Mouse (Mus musculus): ENCODE results near the gene Dnaic1. TPM values are rescaled to one million over a fixed set of nuclear protein-coding genes. Genes with fewer than 3 reads are reported as not detected.

The Dnaic1 gene
- polyA plus RNA-seq, 1 experiment from 2014 or later, result 3.1 TPM

GRCm38 (mm10) chr4:41633001-41633400 is 63.4 kb downstream of the Dnaic1 start:
- H3K4me2 ChIP-seq, result no peak overlapping the region
- H3K4me1 ChIP-seq (ENCODE audit: insufficient read depth), result peaks cover 38% of the 10 kb centered on the region
- ATAC-seq (ENCODE audit: insufficient read depth) (no peak), DNase-seq (peak; percentile 28)
- TF ChIP-seq CTCF (IDR thresholded peaks at IDR 0.05; ENCODE audit: low read depth), result no peak
- H3K27ac ChIP-seq (ENCODE audit: low read depth), result no peak overlapping the region
- no peak overlapping the region for H3K4me3 ChIP-seq (ENCODE audit: low read depth, low read length)
- no peaks in the 10 kb centered on the region for H3K27me3 ChIP-seq (ENCODE audit: insufficient read depth, low read length)
- no peaks in the 10 kb centered on the region for H3K9me3 ChIP-seq (ENCODE audit: low read depth, low read length)
- no peaks in the 10 kb centered on the region for H3K36me3 ChIP-seq (ENCODE audit: insufficient read depth)
- 62% methylated on average over 9 of the region's 9 CpGs for WGBS
- H3K9ac ChIP-seq, result no peak overlapping the region

DNA sequence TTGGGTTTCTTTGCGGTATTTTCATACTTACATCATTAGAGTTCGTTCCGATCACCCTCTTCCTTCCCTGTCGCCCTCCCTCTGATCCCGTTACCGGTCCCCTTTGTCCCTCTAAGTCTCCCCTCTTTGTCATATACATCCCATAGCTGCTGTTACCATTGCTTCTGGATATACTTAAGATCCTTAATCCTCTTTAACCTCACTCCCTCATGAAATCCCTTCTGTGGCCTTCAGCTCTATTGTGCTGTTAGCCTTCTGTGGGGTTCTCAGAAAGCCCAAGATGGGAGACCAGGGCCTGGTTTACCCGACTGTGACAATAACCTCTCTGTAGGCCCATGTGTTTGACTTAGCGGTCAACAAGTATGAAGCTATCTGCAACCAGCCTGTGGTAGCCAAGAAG is 65.1 kb downstream of the Dnaic1 start:
- no peak for TF ChIP-seq CTCF (IDR thresholded peaks at IDR 0.05; ENCODE audit: low read depth)
- no peak overlapping the region for H3K27ac ChIP-seq (ENCODE audit: low read depth)
- no peaks in the 10 kb centered on the region; the same call in 1 of the 2 replicates for H3K27me3 ChIP-seq (ENCODE audit: insufficient read depth, low read length)
- ATAC-seq (ENCODE audit: insufficient read depth) (no peak), DNase-seq (no peak)
- H3K4me1 ChIP-seq (ENCODE audit: insufficient read depth), result peaks cover 29% of the 10 kb centered on the region
- WGBS, result 87% methylated on average over 8 of the region's 8 CpGs
- no peaks in the 10 kb centered on the region for H3K36me3 ChIP-seq (ENCODE audit: insufficient read depth)
- H3K4me3 ChIP-seq (ENCODE audit: low read depth, low read length), result no peak overlapping the region
- H3K9me3 ChIP-seq (ENCODE audit: low read depth, low read length), result no peaks in the 10 kb centered on the region
- H3K9ac ChIP-seq, result no peak overlapping the region
- H3K4me2 ChIP-seq, result no peak overlapping the region

DNA sequence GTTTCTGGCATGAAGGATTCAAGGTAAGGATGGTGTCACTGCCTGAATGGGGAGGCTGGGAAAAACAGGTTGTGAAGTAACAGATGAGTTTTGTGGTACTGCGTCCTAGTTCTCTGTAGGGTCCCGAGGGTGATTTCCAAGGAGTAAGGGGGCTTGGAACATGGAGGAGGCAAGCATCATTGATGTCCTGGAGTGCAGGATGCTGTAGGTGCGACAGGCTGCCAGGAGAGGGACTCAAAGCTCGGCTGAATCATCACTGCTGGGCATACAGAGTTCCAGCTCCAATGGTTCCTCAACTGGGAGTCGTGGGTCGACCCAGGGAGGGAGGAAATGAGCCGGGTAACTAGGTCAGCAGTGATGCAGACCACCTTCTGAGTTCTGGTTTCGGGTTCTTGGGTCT is 65.6 kb downstream of the Dnaic1 start:
- H3K27ac ChIP-seq (ENCODE audit: low read depth), result no peak overlapping the region
- no peaks in the 10 kb centered on the region; the same call in 1 of the 2 replicates for H3K27me3 ChIP-seq (ENCODE audit: insufficient read depth, low read length)
- no peak overlapping the region for H3K4me2 ChIP-seq
- H3K4me1 ChIP-seq (ENCODE audit: insufficient read depth), result peaks cover 28% of the 10 kb centered on the region
- TF ChIP-seq CTCF (IDR thresholded peaks at IDR 0.05; ENCODE audit: low read depth), result peak; percentile 25
- no peaks in the 10 kb centered on the region for H3K36me3 ChIP-seq (ENCODE audit: insufficient read depth)
- DNase-seq (no peak), ATAC-seq (ENCODE audit: insufficient read depth) (no peak)
- H3K9ac ChIP-seq, result no peak overlapping the region
- H3K9me3 ChIP-seq (ENCODE audit: low read depth, low read length), result no peaks in the 10 kb centered on the region
- H3K4me3 ChIP-seq (ENCODE audit: low read depth, low read length), result no peak overlapping the region
- WGBS, result 59% methylated on average over 8 of the region's 8 CpGs

- no peak for DNase-seq
- Histone ChIP-seq H3K4me1 (ENCODE audit: insufficient read depth) (peaks cover 23% of the 10 kb centered on the region), H3K27ac (ENCODE audit: low read depth) (peak overlapping the region; percentile 42; the same call in 1 of the 2 replicates)
Observed at GRCm38 (mm10) chr4:41635906-41636305, 66.3 kb downstream of the Dnaic1 start.

DNA sequence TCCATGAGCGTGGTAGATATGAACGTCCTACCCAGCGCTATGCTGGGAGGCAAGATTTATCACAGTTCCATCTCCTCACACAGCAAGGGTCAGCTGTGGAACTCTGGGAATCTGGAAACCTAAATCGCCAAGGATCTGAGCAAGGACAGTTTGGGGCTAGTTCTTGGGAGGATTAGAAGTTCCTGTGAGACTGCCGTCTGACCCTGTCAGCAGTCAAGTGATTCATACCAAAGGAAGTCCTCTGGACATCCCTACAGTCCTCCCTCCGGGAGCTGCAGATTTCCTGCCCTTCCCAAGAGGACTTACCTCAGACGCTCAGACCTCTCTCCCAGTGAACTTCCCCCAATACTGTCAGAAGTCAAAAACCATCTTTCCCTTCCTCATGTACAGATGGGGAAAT is 66.8 kb downstream of the Dnaic1 start:
- H3K27ac ChIP-seq (ENCODE audit: low read depth), result peak overlapping the region; percentile 42; the same call in 1 of the 2 replicates
- H3K9ac ChIP-seq, result 0 out of 2 replicates have a peak overlapping the region, but pooled peaks have one; percentile 8
- H3K4me2 ChIP-seq, result no peak overlapping the region
- no peak for TF ChIP-seq CTCF (IDR thresholded peaks at IDR 0.05; ENCODE audit: low read depth)
- no peak for ATAC-seq (ENCODE audit: insufficient read depth)
- H3K4me1 ChIP-seq (ENCODE audit: insufficient read depth), result peaks cover 18% of the 10 kb centered on the region
- H3K4me3 ChIP-seq (ENCODE audit: low read depth, low read length), result no peak overlapping the region
- no peaks in the 10 kb centered on the region; the same call in 1 of the 2 replicates for H3K27me3 ChIP-seq (ENCODE audit: insufficient read depth, low read length)
- peak; percentile 35 for DNase-seq
- WGBS, result 38% methylated on average over 7 of the region's 7 CpGs
- H3K9me3 ChIP-seq (ENCODE audit: low read depth, low read length), result no peaks in the 10 kb centered on the region
- H3K36me3 ChIP-seq (ENCODE audit: insufficient read depth), result no peaks in the 10 kb centered on the region

More at GRCm38 (mm10) chr4:41635906-41636305, 66.3 kb downstream of the Dnaic1 start:
- 53% methylated on average over 2 of the region's 2 CpGs for WGBS
- Histone ChIP-seq H3K36me3 (ENCODE audit: insufficient read depth) (no peaks in the 10 kb centered on the region), H3K27me3 (ENCODE audit: insufficient read depth, low read length) (no peaks in the 10 kb centered on the region; the same call in 1 of the 2 replicates), H3K4me2 (no peak overlapping the region), H3K9ac (0 out of 2 replicates have a peak overlapping the region, but pooled peaks have one; percentile 8), H3K4me3 (ENCODE audit: low read depth, low read length) (no peak overlapping the region), H3K9me3 (ENCODE audit: low read depth, low read length) (no peaks in the 10 kb centered on the region)
- no peak for TF ChIP-seq CTCF (IDR thresholded peaks at IDR 0.05; ENCODE audit: low read depth)
- no peak for ATAC-seq (ENCODE audit: insufficient read depth)

DNA sequence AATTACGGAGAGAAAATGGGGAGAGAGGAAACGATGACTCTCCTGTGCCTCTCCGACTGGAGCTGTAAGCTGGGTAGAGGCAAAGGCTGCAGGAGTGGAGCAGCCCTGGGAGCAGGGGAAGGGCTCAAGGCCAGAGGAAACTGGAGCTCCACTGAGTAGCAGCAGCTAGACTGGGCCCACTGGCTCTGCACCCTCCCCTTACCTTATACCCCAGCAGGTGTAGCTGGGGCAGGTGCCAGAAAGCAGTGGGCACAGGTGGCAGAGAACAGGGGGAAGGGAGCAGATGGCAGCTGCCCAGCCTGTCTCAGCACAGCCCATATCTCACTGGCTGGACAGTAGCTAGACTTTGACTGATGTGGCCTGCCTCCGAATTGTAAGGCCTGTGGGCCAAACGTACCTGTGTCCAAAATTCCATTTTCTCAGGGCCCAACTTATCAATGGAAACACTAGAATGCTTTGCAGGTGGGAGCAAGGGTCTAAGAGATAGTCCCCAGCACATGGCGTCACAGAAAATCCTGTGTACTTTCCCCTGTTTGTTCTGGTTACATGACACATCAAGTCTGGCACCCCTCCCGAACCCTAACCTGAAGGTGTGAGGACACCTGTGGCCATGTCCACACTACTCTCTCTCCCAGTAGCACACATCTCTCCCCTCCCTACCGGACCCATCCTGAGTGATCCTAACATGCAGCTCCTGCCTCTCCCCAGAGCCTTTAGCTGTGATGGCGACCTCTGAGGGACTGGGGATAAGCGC is 67.5 kb downstream of the Dnaic1 start:
- Histone ChIP-seq H3K4me2 (no peak overlapping the region), H3K27ac (ENCODE audit: low read depth) (no peak overlapping the region), H3K36me3 (ENCODE audit: insufficient read depth) (no peaks in the 10 kb centered on the region), H3K4me1 (ENCODE audit: insufficient read depth) (peaks cover 12% of the 10 kb centered on the region; the same call in 1 of the 2 replicates), H3K9me3 (ENCODE audit: low read depth, low read length) (no peaks in the 10 kb centered on the region), H3K27me3 (ENCODE audit: insufficient read depth, low read length) (no peaks in the 10 kb centered on the region; the same call in 1 of the 2 replicates), H3K9ac (no peak overlapping the region; the same call in 1 of the 2 replicates), H3K4me3 (ENCODE audit: low read depth, low read length) (no peak overlapping the region)
- 69% methylated on average over 10 of the region's 10 CpGs for WGBS
- no peak for TF ChIP-seq CTCF (IDR thresholded peaks at IDR 0.05; ENCODE audit: low read depth)
- DNase-seq (no peak), ATAC-seq (ENCODE audit: insufficient read depth) (no peak)

DNA sequence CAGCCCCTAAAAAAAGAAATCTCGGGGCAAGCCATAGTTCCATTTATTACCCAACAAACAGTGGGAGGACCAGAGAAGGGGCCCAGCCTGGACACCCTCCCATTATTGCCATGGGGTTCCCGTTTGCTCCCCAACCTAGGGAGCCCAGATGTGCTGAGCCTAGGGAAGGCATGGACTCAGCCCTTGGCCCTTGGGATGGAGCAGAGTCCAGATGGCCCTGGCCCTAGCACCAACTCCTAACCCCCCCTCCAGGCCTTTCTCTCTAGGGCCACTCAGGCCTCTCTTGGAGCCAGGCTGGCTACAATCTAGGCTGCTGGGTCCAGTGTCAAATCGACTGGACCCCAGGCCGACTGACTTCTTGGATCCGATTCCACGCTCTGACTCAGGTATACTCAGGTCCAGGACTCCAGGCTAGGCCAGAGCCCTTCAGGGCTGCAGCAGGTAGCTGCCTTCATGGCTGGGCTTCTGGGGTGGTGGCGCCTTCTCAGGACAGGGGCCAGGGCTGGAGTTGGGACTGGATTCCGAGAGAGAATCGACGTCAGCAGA is 68.7 kb downstream of the Dnaic1 start:
- ATAC-seq (ENCODE audit: insufficient read depth) (no peak), DNase-seq (no peak)
- H3K4me3 ChIP-seq (ENCODE audit: low read depth, low read length), result no peak overlapping the region
- no peak overlapping the region for H3K27ac ChIP-seq (ENCODE audit: low read depth)
- no peaks in the 10 kb centered on the region for H3K36me3 ChIP-seq (ENCODE audit: insufficient read depth)
- WGBS, result 92% methylated on average over 10 of the region's 10 CpGs
- H3K9me3 ChIP-seq (ENCODE audit: low read depth, low read length), result no peaks in the 10 kb centered on the region
- no peaks in the 10 kb centered on the region; the same call in 1 of the 2 replicates for H3K27me3 ChIP-seq (ENCODE audit: insufficient read depth, low read length)
- H3K4me1 ChIP-seq (ENCODE audit: insufficient read depth), result peaks cover 12% of the 10 kb centered on the region; the same call in 1 of the 2 replicates
- no peak overlapping the region for H3K4me2 ChIP-seq
- no peak for TF ChIP-seq CTCF (IDR thresholded peaks at IDR 0.05; ENCODE audit: low read depth)
- H3K9ac ChIP-seq, result no peak overlapping the region

All from lung, embryonic 14.5 days (tissue).